Mouse (Mus musculus) heart, postnatal 36 days (tissue): Measurements from ENCODE around the gene Anapc7. TPM values are rescaled to one million over a fixed set of nuclear protein-coding genes. Genes with fewer than 3 reads are reported as not detected.

ENCODE experiments used
- DNase-seq, 2 experiments: peaks; one replicate each; pipeline ENCODE4 v3.0.0; 2021 to 2022
- intact Hi-C: fragments of 180-260 bp; cut with DNase I; formaldehyde crosslinking; loops from one replicate; pipeline ENCODE4 v1.15.1; 2025
- total RNA-seq, 2 experiments: library from RNA; stranded (reverse); gene quantifications; 2 replicates each; pipeline ENCODE4 v1.2.3; 2021

Anapc7 gene
- 10 to 100 TPM; 31.7 to 35.1 TPM for total RNA-seq

DNA sequence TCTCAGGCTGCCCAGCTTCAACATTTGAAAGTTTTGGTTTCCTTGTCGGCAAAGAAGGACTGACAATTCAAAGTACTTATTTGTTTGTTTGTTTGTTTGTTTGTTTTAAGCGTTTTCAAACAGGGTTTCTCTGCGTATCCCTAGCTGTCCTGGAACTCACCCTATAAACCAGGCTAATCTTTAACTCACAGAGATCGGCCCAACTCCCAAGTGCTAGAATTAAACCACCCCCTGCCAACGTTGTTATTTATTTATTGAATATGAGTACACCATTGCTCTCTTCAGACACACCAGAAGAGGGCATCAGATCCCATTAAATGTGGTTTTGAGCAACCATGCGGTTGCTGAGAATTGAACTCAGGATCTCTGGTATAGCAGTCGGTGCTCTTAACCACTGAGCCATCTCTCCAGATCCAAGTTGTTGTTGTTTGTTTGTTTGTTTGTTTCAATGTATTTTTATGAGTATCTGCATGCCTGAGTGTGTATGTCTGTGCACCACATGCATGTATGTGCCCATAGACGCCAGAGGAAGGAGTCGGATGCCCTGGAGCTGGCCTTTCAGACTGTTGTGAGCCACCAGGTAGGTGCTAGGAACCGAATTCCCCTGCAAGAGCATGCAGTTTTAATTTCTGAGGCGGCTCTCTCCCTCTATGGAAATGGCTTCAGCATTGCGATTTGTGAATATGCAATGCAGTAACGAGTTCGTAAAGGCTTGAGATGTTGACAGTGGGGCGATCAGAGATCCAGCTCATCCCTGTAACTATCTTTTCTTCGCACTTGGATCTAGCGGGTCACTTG, at the start of gene Anapc7:
TSS of gene Anapc7 (plus strand) at position 423 of the 798 bp plus-strand sequence.
- DNase-seq: no peak
- intact Hi-C loops: loop anchor here (2.0 to 5.0 kb wide), 3 partner anchors 19 to 206 kb away; partner anchors contain the start of gene Atp2a2

DNA sequence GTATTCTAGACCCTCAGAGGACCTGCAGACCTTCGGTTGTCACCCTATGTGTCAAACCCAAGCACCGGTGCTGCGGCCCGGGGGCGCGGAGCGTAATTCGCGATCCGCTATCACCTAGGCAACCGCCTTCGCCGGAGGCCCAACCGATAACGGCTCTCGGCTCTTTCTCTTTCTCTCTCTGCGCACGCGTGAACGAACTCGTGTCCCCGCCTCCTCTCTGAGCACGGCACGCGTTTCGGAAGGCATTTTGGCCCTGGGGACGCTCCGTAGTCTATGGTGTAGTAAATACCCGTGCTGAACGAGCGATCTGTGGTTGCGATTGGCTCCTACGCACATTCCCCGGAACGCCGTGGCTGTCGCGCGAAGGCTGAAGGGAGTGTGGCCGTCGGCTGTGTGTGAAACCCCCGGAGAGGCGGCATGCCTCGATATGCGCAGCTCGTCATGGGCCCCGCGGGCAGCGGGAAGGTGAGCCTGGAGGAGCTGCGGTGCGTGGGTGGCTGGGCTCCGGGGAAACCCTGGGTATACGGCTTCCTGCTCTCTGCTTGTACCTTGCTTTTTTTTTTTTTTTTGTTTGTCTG, 49.2 kb upstream of the Anapc7 start, which contains the start of gene Fam216a:
TSS of gene Fam216a (minus strand) at position 173 of the 578 bp plus-strand sequence.
- intact Hi-C loops: loop anchor here (2.0 kb wide), 2 partner anchors 17 to 27 kb away; partner anchors contain the start of genes Rad9b and Vps29
- peak; percentile 99 for DNase-seq

DNA sequence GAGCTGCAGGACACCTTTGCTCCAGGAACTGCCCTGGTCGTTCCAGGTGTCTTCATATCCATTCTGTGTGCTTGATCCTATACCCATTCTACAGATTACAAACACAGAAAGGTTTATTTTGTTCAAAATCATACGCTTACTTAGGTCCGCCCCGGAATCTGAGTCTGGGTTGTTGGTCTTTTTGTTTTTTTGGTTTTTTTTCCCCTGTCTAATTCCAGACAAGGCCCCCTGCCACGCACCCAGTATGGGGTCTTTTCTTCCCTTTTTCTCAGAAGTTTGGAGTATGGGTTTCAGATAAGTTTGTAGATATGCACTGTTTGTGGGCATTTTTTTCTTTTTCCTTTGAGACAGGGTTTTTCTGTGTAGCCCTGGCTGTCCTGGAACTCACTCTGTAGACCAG, 48.6 kb upstream of the Anapc7 start:
- intact Hi-C loops: loop anchor here (2.0 kb wide), 2 partner anchors 18 to 26 kb away; partner anchors contain the start of genes Rad9b and Vps29
- DNase-seq: no peak

DNA sequence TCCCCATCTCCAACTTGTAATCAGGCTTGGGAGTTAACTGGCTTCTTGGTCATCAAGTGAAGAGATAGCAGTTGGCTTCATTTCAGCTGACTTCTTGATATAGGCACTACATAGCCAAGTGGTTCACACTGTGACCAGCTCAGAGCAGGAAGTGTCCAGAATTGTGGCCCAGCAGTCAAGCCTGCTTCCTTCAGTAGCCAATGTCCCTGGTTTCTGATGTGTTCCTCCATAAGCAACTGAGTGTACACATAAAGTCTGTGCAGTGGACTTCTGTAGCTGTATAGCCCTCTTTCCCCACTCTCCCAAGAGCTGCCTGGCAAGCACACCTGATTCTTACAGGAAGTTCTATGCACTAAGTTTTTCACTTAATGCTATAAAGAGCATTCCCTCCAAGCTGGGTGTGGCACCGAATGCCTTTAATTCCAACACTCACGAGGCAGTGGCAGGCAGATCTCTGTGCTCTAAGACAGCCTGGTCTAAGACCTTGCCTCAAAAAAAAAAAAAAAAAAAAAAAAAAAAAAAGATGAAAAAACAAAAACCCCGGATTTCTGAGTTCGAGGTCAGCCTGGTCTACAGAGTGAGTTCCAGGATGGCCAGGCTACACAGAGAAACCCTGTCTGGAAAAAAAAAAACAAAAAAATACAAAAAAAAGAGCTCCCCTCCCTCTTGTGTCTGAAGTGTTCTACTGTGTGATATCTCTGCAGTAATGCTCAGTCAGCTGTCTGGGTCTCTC, 44.2 kb upstream of the Anapc7 start:
- DNase-seq: no peak
- intact Hi-C loops: no loop called here

DNA sequence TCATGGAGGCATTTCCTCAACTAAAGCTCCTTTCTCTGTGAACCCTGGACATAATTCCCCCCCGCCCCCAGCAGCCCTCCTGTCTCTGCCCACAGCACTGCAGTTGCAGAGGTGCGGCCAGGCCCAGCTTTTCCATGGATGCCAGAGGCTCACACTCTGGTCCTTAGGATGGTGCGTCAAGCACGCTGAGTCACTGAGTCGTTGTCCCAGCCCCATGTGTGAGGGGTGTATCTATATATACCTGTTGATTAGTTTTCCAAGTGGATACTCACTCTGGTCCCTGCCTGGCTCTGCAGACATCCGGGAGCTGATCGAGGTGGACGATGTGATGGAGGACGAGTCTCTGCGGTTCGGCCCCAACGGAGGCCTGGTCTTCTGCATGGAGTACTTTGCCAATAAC, 43.3 kb upstream of the Anapc7 start:
- intact Hi-C loops: no loop called here
- DNase-seq: no peak

DNA sequence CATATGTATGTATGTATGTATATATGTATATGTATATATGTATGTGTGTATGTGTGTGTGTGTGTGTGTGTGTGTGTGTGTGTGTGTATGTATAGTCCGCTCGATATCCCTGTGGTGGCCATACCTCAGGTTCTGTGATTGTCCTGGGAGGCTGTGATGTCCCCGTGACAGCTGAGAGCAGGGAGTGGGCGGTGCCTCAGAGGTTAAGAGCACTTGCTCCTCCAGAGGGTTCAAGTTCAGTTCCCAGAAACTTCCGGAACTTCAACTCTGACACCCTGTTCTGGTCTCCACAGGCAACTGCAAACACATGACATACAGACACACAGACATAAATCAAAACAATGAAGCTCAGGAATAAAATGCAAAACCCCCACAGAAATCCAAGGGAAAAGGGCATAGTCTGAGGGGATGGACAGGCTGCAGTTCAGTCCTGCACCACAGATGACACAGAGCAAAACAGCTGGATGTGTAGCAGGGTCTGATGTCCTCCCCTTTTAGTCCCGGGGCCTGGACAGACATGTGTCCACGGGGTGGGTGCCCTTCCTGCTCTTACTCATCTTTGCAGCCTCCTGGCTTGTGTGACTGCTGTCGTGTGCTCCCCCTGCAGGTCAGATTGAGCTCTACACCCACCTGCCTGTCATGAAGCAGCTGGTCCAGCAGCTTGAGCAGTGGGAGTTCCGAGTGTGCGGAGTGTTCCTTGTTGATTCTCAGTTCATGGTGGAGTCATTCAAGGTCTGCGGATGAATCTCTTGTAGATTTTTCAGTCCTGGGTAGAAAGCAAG, 41.9 kb upstream of the Anapc7 start:
- intact Hi-C loops: no loop called here
- peak; percentile 71 to 73 for DNase-seq

DNA sequence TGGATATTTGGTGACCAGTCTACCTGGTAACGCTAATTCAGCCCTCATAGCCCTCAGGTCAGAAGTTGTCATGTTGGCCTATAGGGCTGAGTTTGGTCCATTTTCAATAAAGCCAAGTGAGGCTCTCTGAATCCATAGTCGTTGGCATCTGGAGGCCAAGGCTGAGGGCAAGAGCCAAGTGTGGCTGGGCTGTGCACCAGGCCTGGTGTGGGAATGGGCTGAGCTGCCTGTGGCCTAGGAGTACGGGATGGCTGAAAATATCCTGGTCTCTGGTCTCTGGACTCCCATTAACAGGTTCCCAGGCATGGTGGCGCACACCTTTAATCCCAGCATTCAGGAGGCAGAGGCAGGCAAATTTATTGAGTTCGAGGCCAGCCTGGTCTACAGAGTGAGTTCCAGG, 31.5 kb upstream of the Anapc7 start:
- intact Hi-C loops: loop anchor here (5.0 kb wide), 1 partner anchor 123 kb away; no protein-coding TSS in a partner anchor
- DNase-seq: no peak

DNA sequence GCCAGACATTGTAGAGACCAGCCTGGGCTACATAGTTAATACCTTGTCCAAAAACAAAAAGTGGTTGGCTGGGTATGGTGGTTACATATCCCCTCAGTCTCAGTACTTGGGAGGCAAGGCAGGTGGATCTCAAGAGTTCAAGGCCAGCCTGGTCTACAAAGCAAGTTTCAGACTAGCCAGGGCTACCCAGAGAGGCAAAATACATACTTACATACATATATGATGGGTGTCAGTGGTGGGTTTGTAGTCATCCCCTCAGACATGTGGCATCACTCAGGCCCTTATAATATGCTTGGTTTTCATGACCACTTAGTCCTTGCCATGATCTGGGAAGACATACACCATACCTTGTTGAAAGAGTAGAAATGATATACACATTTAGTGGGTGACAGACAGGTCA, 30.8 kb upstream of the Anapc7 start:
- intact Hi-C loops: loop anchor here (5.0 kb wide), 1 partner anchor 123 kb away; no protein-coding TSS in a partner anchor
- DNase-seq: no peak

DNA sequence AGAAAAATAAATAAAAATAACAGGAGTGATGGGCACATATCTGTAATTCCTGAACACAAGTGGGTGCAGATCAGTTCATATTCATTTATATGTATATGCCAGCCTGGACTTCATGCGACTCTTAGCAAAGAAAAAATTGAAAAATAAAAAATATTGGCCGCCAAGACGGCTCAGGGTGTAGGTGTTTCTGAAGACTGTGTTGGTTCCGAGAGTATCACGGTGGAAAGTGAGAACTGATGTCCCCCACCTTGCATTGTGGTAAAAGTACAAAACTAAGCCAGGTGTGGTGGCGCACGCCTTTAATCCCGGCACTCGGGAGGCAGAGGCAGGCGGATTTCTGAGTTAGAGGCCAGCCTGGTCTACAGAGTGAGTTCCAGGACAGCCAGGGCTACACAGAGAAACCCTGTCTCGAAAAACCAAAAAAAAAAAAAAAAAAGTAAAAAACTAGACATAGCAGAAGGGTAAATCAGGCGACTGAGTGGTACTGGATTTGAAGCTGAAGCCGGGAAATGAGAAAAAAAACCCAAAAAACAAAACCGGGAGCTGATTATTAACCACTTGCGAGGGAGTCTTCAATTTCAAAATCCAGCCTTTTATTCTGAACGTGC, 30.2 kb upstream of the Anapc7 start:
- intact Hi-C loops: loop anchor here (5.0 kb wide), 1 partner anchor 124 kb away; no protein-coding TSS in a partner anchor
- no peak for DNase-seq

DNA sequence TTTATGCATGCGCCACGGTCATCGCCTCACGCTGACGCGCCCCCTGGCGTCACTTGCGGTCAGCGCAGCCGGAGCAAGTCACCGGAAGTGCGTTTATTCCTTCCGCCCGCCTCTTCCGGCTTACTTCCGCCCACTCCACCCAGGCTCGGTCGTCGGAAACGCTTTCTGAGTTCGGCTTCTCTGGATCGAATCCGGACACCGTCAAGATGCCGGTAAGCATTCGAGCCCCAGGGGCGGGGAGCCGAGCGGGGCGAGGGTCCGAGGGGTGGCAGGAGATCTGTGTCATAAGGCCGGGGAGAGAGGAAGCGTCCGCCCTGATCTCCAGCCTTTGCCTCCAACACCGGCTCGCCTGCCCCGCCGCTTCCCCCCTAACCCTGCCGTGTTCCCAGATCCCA, 29.7 kb upstream of the Anapc7 start, which contains the start of gene Arpc3:
TSS of gene Arpc3 (plus strand) at position 93 of the 395 bp plus-strand sequence.
- intact Hi-C loops: loop anchor here (5.0 kb wide), 1 partner anchor 124 kb away; no protein-coding TSS in a partner anchor
- peak; percentile 94 for DNase-seq

DNA sequence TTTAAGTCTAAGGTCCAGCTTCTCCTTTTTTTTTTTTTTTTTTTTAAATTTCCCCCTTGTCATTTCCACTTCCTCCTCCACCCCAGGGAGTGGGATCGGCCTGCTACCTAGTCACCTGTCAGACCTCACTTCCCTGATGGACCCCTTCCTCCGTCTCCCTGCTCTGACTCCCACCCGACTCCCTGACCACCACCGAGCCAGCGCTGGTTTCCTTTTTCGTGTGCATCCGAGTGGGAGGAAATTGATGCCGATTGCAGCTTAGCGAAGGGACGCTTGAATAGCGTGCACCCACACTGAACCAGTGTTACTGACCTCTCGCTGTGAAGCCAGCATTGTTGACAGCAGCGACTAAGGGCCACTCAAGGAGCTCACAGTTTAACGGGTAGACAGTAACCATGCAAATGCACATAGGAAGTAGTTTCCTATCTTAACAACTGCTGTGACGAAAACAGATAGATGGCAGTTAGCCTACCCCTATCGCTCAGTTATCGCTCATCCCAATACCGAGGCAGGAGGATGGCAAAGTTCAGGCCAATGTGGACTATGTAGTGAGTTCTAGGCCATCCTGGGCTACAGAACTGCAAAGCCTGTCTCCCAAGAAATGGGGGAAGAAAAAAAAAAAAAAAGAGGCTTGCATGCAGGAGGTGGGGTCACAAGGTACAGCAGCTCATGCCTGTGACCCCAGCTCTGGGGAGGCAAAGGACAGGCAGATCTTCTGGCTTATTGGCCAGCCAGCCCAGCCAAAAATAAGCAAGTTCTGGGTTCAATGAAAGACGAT, 29.1 kb upstream of the Anapc7 start:
- DNase-seq: peak; percentile 43 to 46
- intact Hi-C loops: loop anchor here (5.0 kb wide), 1 partner anchor 125 kb away; no protein-coding TSS in a partner anchor

DNA sequence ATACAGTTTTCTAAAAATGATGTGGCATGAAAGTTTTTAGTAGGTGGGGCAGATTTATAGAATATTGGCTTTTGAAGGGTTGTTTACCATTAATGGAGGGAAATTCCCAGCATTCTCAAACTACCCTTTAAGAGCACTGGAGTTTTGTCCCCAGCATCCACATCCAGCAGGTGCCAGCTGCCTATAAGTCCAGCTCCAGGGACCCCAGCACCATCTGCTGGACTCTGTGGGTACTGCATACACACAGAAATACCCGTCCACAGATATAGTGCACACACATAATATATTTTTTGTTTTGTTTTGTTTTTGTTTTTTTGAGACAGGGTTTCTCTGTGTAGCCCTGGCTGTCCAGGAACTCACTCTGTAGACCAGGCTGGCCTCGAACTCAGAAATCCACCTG, 27.6 kb upstream of the Anapc7 start:
- intact Hi-C loops: loop anchor here (5.0 kb wide), 1 partner anchor 127 kb away; no protein-coding TSS in a partner anchor
- peak; percentile 67 to 83 for DNase-seq

DNA sequence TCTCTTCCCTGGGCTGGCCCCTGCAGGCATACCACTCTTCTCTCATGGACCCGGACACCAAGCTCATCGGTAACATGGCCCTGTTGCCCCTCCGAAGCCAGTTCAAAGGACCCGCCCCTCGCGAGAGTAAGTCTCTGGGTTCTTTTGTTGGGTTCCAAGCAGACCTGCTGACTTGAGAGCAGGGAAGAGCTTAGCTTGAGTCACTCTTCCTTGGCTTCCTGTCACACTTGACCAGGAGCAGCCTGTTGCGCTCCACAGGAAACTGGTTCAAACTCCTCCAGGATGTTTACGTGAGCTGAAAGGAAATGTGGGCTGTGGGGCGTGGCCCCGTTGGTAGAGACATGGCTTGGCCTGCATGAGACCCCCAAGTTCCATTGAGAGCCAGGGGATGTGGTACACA, 24.7 kb upstream of the Anapc7 start:
- intact Hi-C loops: no loop called here
- peak; percentile 49 to 51 for DNase-seq

DNA sequence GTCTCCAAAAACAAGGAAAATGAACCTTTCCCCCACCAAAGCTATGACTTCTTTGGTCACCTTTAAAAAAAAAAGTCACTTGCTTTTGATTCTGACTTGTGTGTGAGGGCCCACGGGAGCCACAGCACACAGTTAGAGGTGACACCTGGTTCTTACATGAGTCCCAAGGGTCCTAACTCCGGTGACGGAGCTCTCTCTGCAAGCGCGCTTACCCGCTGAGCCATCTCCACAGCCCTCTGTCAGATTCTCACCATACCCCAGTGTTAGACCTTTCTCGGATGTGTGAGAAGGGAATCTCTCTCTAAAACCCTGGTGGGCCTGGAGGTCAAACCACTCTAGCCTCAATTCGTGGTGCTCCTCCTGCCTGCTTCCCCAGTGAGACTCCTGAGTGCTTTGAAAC, 24.0 kb upstream of the Anapc7 start:
- DNase-seq: no peak
- intact Hi-C loops: no loop called here

DNA sequence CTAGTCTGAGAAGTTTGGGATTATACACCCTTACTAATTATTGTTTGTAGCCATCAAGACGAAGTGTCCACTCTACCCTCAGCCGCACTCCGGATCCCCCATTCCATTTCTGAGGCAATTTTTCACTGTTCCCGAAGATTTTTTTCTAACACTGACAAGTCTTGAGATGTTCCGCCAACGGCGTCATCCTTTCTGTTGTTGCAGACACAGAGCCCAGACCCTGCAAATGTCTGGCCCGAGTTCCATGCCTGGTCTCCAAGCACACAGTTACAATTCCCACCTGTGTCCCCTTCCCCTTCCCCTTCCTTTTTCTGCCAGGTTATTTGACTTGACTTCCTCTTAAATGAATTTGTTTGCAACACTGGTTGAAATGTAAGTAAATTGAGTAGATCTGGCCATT, 21.6 kb upstream of the Anapc7 start:
- intact Hi-C loops: loop anchor here (2.0 to 5.0 kb wide), 2 partner anchors 27 to 327 kb away; partner anchors contain the start of gene Fam216a
- DNase-seq: no peak

DNA sequence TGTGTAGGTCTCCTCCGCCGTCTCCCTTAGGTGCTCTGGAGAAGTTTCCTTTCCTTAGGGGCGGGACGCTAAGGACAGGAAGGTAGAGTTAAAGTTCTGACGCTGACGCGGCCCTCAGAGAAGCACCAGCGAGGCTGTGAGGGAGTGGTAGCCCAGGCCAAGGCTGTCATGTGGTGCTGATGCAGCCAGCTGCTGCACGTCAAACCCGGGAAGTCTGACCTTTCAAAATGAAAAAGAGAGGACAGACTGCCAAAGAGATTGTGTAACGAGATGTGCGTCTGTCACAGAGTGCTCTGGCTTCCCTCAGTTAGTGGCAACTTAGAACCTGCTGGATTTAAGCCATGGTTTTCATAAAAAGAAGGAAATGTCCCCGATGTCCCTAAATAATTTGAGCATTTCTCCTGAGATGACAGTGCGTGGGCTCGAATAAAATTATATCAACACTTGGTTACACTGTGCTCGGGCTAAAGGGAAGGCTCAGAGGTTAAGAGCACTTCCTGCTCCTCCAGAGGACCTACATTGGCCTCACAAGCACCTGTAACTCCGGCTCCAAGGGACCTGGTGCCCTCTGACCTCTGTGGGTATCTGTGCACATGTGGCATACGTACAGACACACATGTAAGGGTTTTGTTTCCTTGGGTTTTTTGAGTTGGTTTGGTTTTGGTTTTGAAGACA, 20.7 kb upstream of the Anapc7 start:
- intact Hi-C loops: loop anchor here (1.0 to 5.0 kb wide), 2 partner anchors 227 to 327 kb away; no protein-coding TSS in a partner anchor

DNA sequence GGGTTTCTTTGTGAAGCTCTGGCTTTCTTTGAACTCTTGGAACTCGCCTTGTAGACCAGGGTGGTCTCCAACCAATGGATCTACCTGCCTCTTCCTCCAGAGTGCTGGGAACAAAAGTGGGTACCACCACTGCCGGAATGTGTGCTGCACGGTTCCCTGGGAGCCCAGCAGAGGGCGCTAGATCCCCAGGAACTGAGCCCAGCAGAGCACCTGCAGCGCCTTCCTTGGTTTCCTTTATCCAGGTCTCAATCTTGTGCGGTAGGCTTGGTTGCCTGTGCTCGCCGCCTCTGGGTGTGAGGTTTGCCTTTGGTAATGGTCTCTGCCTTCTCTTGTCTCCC, 20.2 kb upstream of the Anapc7 start:
- DNase-seq: peak; percentile 84
- intact Hi-C loops: loop anchor here (1.0 to 5.0 kb wide), 2 partner anchors 226 to 326 kb away; no protein-coding TSS in a partner anchor

More for the DNA sequence above, 20.7 kb upstream of the Anapc7 start:
- peak; percentile 73 to 75 for DNase-seq

DNA sequence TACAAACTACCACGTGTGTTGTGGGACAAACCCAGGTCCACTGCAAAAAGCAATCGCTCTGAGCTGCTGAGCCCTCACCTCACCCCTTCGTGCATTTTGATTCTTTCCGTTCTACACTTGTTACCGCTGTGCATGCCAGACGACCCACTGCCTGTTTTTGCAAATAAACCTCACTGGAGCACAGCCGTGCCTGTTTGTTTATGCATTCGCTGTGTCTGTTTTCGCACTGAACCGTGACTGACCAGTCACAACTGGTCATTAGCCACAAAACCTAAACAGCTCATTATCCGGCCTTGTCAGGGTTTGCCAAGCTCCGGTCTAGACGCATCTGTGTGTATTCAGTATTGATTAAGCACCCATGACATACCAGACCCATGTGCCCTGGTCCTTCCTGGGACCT, 19.3 kb upstream of the Anapc7 start:
- no peak for DNase-seq
- intact Hi-C loops: loop anchor here (2.0 to 5.0 kb wide), 2 partner anchors 21 to 325 kb away; no protein-coding TSS in a partner anchor
